Mouse (Mus musculus): ENCODE measurements at regions not wholly inside any gene's neighbourhood (a gene's known extent, or its start where the extent isn't known, plus 50 kb on each side); places are given as distances from the start of the nearest gene placed in this dataset.

DNA sequence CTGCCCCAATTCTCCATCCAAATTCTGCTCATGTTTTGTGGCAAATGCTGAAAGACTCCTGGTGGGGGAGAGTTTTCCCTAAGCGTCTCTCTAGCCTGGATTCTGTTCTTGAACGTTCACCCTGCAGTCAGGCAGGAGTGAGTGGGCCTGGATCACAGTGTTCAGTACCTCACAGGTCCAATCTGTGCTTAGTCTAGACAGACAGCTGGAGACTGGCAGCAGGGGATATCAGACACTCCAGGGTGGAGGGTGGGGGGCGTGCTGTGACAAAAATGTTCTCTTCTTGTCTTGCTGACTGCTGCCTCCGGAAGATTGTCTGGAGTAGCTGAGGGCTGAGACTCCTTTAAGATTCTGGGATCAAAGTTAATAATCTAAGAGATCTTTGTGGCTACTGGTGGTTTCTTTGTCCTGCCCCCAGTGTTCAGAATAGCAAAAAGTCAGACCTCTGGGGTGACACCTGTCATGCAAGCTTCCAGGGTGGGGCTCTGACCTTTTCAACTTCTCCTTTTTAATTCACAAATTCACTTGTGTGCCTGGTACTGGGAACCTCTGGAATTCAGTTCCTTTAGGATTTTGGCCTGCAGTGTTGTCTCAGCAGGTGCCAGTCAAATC is 319.0 kb upstream of the Trib2 start:
- DNase-seq (ENCODE audit: low read depth) = no peak
- TF ChIP-seq CTCF (IDR thresholded peaks at IDR 0.05; ENCODE audit: borderline replicate concordance, extremely low read depth, insufficient read depth, insufficient read length) (no peak), POLR2A (IDR thresholded peaks at IDR 0.05; ENCODE audit: borderline replicate concordance, extremely low read depth, insufficient read depth, insufficient read length, poor library complexity, severe bottlenecking) (no peak)

DNA sequence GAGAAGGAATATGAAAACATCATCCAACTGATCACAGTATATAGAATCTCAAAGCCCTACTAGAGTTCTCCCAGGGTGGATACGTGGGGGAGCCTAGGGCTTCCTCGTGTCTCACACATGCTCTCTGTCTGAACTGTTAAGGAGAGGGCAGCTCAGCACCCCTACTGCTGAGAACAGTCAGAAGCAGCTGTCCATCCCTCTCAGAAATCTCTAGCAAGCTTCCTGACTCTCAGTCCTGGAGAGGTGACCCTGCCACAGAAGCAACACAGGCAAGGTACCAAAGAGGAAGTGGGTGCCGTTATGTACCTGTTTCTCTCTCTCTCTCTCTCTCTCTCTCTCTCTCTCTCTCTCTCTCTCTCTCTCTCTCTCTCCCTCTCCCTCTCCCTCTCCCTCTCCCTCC is 317.7 kb upstream of the Trib2 start:
- no peak for DNase-seq (ENCODE audit: low read depth)
- TF ChIP-seq POLR2A (IDR thresholded peaks at IDR 0.05; ENCODE audit: borderline replicate concordance, extremely low read depth, insufficient read depth, insufficient read length, poor library complexity, severe bottlenecking) (no peak), CTCF (IDR thresholded peaks at IDR 0.05; ENCODE audit: borderline replicate concordance, extremely low read depth, insufficient read depth, insufficient read length) (no peak)

DNA sequence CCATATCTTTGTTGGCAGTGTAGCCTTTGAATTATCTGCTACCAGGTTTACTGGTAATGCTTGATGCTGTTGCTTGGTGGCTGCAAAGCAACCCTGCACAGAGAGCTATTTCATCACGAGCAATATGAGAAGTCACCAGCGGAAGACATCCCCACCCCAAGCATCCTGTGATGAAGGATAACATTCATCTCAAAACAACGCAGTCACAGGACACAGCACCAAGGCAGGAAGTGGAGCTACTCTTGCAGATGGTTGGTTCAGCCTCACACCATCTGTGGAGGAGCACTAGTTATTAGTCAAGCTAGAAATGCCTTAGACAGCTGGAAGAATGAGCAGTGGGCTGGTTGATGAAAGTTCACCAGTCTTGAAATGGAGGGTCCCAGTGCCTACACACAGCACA is 316.5 kb upstream of the Trib2 start:
- no peak for DNase-seq (ENCODE audit: low read depth)
- TF ChIP-seq CTCF (IDR thresholded peaks at IDR 0.05; ENCODE audit: borderline replicate concordance, extremely low read depth, insufficient read depth, insufficient read length) (no peak), POLR2A (IDR thresholded peaks at IDR 0.05; ENCODE audit: borderline replicate concordance, extremely low read depth, insufficient read depth, insufficient read length, poor library complexity, severe bottlenecking) (no peak)

DNA sequence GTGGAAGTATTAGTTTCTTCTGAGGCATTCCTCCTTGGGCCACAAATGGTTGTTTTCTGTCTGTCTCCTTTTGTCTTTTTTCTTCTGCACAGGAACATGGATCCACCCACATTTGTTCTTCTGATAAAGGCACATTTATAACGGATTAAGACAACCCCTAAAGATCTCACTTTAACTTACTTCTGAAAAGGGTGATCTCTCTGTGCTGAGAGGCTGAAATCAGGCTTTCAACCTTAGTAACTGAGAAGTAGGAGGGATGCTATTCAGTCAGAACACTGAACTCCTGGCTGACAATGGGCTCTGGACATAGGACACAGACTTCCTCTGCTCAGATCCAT is 315.0 kb upstream of the Trib2 start:
- DNase-seq (ENCODE audit: low read depth) = no peak
- TF ChIP-seq POLR2A (IDR thresholded peaks at IDR 0.05; ENCODE audit: borderline replicate concordance, extremely low read depth, insufficient read depth, insufficient read length, poor library complexity, severe bottlenecking) (no peak), CTCF (IDR thresholded peaks at IDR 0.05; ENCODE audit: borderline replicate concordance, extremely low read depth, insufficient read depth, insufficient read length) (no peak)

DNA sequence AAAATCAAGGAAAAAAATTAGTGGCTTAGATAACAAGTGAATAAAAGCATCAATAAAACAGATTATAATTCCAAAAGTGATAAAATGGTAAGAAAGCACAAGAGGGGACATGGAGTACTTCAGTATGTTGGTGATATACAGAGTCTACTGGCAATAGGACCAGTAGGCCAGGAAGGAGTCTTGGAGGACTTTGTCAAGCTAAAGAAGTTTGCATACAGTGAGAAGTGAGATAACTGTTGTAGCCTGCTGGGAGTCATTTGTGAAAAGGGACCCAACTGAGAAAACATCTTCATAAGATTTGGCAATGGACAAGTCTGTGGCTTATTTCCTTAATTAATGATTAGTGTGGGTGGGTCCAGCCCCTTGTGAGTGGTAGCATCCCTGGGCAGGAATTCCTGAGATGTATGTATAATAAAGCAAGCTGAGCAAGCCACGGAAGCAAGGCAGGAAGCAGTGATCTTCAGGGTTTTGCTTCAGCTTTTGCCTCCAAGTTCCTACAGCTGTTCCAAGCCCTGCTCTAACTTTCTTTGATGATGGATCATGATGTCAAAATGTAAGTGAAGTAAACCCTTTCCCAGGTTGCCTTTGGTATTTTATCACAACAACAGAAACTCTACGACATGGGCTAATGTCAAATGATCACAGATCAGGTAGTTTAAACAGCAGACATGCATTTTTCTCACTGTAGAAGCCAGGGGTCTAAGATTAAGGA is 314.5 kb upstream of the Trib2 start:
- no peak for DNase-seq (ENCODE audit: low read depth)
- TF ChIP-seq POLR2A (IDR thresholded peaks at IDR 0.05; ENCODE audit: borderline replicate concordance, extremely low read depth, insufficient read depth, insufficient read length, poor library complexity, severe bottlenecking) = no peak
- no peak for TF ChIP-seq CTCF (IDR thresholded peaks at IDR 0.05; ENCODE audit: borderline replicate concordance, extremely low read depth, insufficient read depth, insufficient read length)

DNA sequence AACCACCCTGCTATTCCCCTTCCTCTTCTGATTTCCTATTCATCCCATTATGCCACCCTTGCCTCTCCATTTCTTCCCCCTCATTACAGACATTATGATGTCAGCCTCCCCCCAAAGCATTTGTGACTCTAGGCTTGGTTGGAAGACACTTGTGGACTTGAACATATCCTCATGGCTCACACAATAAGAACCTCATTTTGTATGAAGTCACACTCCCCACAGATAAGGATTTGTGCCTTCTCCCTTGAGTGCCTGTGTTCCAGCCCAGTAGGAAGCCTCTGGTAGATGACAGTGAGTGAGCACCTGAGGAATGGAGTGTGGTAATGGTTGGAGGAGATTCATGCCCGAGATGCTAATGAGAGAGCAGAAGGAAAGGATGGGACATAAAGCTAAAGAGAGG is 313.9 kb upstream of the Trib2 start:
- DNase-seq (ENCODE audit: low read depth) = no peak
- TF ChIP-seq CTCF (IDR thresholded peaks at IDR 0.05; ENCODE audit: borderline replicate concordance, extremely low read depth, insufficient read depth, insufficient read length) (no peak), POLR2A (IDR thresholded peaks at IDR 0.05; ENCODE audit: borderline replicate concordance, extremely low read depth, insufficient read depth, insufficient read length, poor library complexity, severe bottlenecking) (no peak)

DNA sequence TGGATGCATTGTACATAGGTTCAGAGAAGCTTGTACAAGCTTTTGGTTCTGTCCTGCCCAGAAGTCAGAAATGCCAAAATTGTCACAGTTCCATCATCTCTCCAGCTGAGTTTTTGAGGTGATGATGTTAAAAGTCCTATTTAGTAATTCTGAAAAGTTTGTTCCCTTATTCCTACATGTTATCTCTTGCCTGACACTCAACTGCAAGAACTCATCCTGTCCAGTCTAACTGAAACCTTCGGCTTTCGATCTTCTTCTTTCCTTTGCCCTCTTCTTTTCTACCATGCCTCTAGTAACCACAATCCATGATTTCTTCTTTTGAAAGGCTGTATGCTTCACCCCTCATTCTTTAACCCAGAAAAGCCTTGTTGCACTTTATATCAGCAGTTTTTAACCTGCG is 313.2 kb upstream of the Trib2 start:
- TF ChIP-seq CTCF (IDR thresholded peaks at IDR 0.05; ENCODE audit: borderline replicate concordance, extremely low read depth, insufficient read depth, insufficient read length) (no peak), POLR2A (IDR thresholded peaks at IDR 0.05; ENCODE audit: borderline replicate concordance, extremely low read depth, insufficient read depth, insufficient read length, poor library complexity, severe bottlenecking) (no peak)
- no peak for DNase-seq (ENCODE audit: low read depth)

DNA sequence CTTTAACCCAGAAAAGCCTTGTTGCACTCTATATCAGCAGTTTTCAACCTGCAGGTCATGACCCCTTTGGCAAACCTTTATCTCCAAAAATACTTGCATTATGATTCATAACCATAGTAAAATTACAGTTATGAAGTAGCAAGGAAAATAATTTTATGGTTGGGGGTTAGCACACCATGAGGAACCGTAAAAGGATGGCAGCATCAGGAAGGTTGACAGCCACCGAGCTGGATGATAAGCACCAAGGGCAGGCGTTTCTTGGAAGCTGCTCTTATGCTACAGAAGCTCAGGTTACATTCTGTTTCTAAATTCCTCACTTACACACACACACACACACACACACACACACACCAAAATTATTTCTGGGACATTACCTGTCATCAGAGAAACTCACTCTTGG is 312.5 kb upstream of the Trib2 start:
- DNase-seq (ENCODE audit: low read depth) = no peak
- TF ChIP-seq POLR2A (IDR thresholded peaks at IDR 0.05; ENCODE audit: borderline replicate concordance, extremely low read depth, insufficient read depth, insufficient read length, poor library complexity, severe bottlenecking) = no peak
- TF ChIP-seq CTCF (IDR thresholded peaks at IDR 0.05; ENCODE audit: borderline replicate concordance, extremely low read depth, insufficient read depth, insufficient read length) = no peak

DNA sequence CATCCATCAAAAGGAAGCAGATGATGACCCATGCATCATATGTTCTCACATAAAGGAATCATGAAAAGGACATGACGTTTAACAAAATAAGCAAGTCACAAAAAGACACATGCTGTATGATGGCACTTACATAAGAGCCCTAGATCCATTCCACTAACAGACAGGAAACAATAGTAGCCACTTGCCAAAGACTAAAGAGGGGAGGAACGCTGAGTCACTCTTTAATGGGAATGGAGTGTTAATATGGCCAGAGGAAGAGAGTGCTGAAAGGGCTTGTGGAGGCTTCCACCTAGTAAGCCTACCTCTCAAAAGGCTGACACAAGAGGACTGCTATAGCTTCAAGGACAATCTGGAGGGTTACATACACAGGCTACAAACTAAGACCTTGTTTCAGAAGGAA is 308.2 kb upstream of the Trib2 start:
- TF ChIP-seq POLR2A (IDR thresholded peaks at IDR 0.05; ENCODE audit: borderline replicate concordance, extremely low read depth, insufficient read depth, insufficient read length, poor library complexity, severe bottlenecking) (no peak), CTCF (IDR thresholded peaks at IDR 0.05; ENCODE audit: borderline replicate concordance, extremely low read depth, insufficient read depth, insufficient read length) (no peak)
- no peak for DNase-seq (ENCODE audit: low read depth)

DNA sequence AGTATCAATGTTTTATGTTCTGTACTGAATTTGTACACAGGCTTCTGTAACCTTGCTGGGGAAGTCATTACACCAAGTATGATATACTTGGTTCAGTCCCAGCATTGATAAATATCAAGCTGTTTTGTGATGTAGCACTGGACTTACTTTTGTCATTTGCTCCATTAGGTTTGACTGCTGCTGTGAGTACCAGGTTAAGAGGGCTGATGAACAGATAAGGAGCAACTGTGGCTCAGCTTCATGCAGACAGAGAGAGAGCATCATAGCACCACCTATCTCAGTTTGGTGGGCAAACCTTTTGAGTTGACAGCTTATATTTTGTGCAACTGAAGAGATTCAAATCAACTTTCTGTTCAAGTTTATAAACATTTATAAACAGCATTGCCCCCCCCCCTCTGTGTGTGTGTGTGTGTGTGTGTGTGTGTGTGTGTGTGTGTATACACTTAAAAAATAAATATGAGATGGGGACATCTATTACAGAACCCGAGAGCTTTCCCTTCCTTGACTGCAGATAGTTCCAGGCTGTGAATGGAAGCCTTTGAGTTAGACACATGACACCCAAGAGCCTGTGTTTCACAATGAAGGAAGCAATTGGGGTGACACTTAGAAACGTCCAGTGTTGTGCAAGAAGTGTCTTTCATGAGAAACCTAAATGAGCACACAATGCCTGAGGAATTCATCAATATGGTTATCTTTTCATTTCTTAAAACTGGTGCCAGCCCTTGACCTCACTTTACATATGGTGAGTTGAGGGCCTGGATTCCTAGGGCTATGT is 305.8 kb upstream of the Trib2 start:
- no peak for DNase-seq (ENCODE audit: low read depth)
- no peak for TF ChIP-seq CTCF (IDR thresholded peaks at IDR 0.05; ENCODE audit: borderline replicate concordance, extremely low read depth, insufficient read depth, insufficient read length)
- TF ChIP-seq POLR2A (IDR thresholded peaks at IDR 0.05; ENCODE audit: borderline replicate concordance, extremely low read depth, insufficient read depth, insufficient read length, poor library complexity, severe bottlenecking) = no peak

DNA sequence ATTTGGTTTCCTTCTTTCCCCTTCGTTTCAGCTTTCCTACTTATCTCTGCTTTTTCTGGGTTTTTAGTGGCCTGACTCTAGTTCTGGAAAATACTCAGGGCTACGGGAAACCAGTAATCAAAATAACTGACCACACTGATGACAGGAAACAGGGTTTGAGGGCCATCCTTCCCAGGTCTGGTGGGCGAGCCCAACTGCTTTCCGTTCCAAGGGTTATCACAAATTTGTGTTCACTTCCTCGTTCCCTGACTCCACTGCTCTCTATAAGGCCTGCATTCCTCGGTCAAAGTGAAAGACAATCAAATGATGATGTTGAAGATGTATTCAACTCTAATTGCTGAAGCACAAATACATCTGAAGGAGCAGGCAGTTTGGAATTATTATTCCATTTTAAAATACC is 305.1 kb upstream of the Trib2 start:
- DNase-seq (ENCODE audit: low read depth) = no peak
- TF ChIP-seq POLR2A (IDR thresholded peaks at IDR 0.05; ENCODE audit: borderline replicate concordance, extremely low read depth, insufficient read depth, insufficient read length, poor library complexity, severe bottlenecking) = no peak
- TF ChIP-seq CTCF (IDR thresholded peaks at IDR 0.05; ENCODE audit: borderline replicate concordance, extremely low read depth, insufficient read depth, insufficient read length) = no peak

All from brain, embryonic 14.5 days (tissue).